Mouse (Mus musculus): ENCODE measurements at regions not wholly inside any gene's neighbourhood (a gene's known extent, or its start where the extent isn't known, plus 50 kb on each side); places are given as distances from the start of the nearest gene placed in this dataset.

- no peak for TF ChIP-seq TAL1 (IDR thresholded peaks at IDR 0.05; ENCODE audit: low read length)
- no peak for TF ChIP-seq GATA1 (IDR thresholded peaks at IDR 0.05; ENCODE audit: low read depth, low read length)
- no peak for TF ChIP-seq SMC3 (IDR thresholded peaks at IDR 0.05; ENCODE audit: low read depth, low read length)
Observed at GRCm38 (mm10) chr9:52254475-52254874, 86.1 kb upstream of the Zc3h12c start (continued).

- peaks cover 8 to 9% of the 10 kb centered on the region in 2 experiments for H3K27me3 ChIP-seq (ENCODE audit: control insufficient read depth in 1 of 2, insufficient read depth in 2 of 2, low read length in 2 of 2)
- no peaks in the 10 kb centered on the region for H3K4me1 ChIP-seq (ENCODE audit: control insufficient read depth in 1 of 2, insufficient read depth in 2 of 2, low read length in 2 of 2)
- H3K79me2 ChIP-seq (ENCODE audit: control insufficient read depth, insufficient read depth, low read length, poor library complexity): no peaks in the 10 kb centered on the region
- DNase-seq (ENCODE audit: low read depth, low spot score): no peak
- TF ChIP-seq RCOR1 (IDR thresholded peaks at IDR 0.05; ENCODE audit: low read depth, low read length): no peak
- no peak for TF ChIP-seq UBTF (IDR thresholded peaks at IDR 0.05; ENCODE audit: borderline replicate concordance, insufficient read depth, low read depth, low read length)
- TF ChIP-seq MAX (IDR thresholded peaks at IDR 0.05; ENCODE audit: low read length): no peak
- TF ChIP-seq ZMIZ1 (IDR thresholded peaks at IDR 0.05; ENCODE audit: low read depth, low read length): no peak
- TF ChIP-seq EP300 (IDR thresholded peaks at IDR 0.05; ENCODE audit: low read depth in 1 of 2, low read length in 2 of 2): no peak
- TF ChIP-seq BHLHE40 (IDR thresholded peaks at IDR 0.05; ENCODE audit: borderline replicate concordance, low read depth, low read length): no peak
- no peak for TF ChIP-seq ETS1 (IDR thresholded peaks at IDR 0.05; ENCODE audit: low read depth, low read length)
- H3K9ac ChIP-seq (ENCODE audit: control insufficient read depth, low read depth, low read length, poor library complexity, severe bottlenecking): no peak overlapping the region
- no peaks in the 10 kb centered on the region for H3K9me3 ChIP-seq (replicated peaks; ENCODE audit: insufficient read depth, low read length)
- no peak overlapping the region for H3K27ac ChIP-seq (ENCODE audit: control insufficient read depth, low read depth, low read length)
- H3K36me3 ChIP-seq (ENCODE audit: control insufficient read depth in 1 of 2, insufficient read depth in 2 of 2, low read length in 2 of 2): no peaks in the 10 kb centered on the region
- H3K4me3 ChIP-seq (ENCODE audit: control insufficient read depth in 1 of 2, insufficient read depth in 1 of 2, low read depth in 2 of 2, low read length in 2 of 2): no peak overlapping the region
Observed at GRCm38 (mm10) chr9:52251455-52251854, 83.1 kb upstream of the Zc3h12c start.

DNA sequence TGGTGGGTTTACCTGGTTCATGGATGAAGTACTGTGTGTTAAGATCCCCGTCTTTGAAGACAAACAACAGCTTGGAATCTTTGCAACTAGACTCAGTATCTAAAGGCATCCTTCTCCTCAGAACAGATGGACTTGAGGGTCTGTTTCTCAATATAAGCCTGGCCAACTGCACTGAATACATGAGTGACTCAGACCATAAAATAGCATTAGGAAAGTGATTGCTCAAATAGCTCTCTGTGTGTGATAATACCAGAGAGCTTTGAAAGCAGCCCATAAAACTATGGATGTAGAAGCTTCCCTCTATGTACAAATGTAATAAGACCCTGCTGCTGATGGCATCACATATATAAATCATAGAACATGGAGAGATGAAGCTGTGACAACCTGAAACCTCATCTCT is 78.3 kb upstream of the Zc3h12c start:
- Histone ChIP-seq H3K4me3 (ENCODE audit: control insufficient read depth in 1 of 2, insufficient read depth in 1 of 2, low read depth in 2 of 2, low read length in 2 of 2) (no peak overlapping the region), H3K9me3 (replicated peaks; ENCODE audit: insufficient read depth, low read length) (no peaks in the 10 kb centered on the region), H3K27me3 (ENCODE audit: control insufficient read depth in 1 of 2, insufficient read depth in 2 of 2, low read length in 2 of 2) (peaks cover 7 to 8% of the 10 kb centered on the region in 2 experiments), H3K27ac (ENCODE audit: control insufficient read depth, low read depth, low read length) (no peak overlapping the region), H3K79me2 (ENCODE audit: control insufficient read depth, insufficient read depth, low read length, poor library complexity) (no peaks in the 10 kb centered on the region), H3K9ac (ENCODE audit: control insufficient read depth, low read depth, low read length, poor library complexity, severe bottlenecking) (no peak overlapping the region), H3K4me1 (ENCODE audit: control insufficient read depth in 1 of 2, insufficient read depth in 2 of 2, low read length in 2 of 2) (peaks cover 0 to 13% of the 10 kb centered on the region in 2 experiments; a peak in 2 of 4 replicates), H3K36me3 (ENCODE audit: control insufficient read depth in 1 of 2, insufficient read depth in 2 of 2, low read length in 2 of 2) (peaks cover 0 to 5% of the 10 kb centered on the region in 2 experiments; a peak in 2 of 4 replicates)
- TF ChIP-seq BHLHE40 (IDR thresholded peaks at IDR 0.05; ENCODE audit: borderline replicate concordance, low read depth, low read length) (no peak), UBTF (IDR thresholded peaks at IDR 0.05; ENCODE audit: borderline replicate concordance, insufficient read depth, low read depth, low read length) (no peak), E2F4 (IDR thresholded peaks at IDR 0.05; ENCODE audit: borderline replicate concordance, low read depth, low read length) (no peak), JUND (IDR thresholded peaks at IDR 0.05; ENCODE audit: low read depth, low read length) (no peak), RCOR1 (IDR thresholded peaks at IDR 0.05; ENCODE audit: low read depth, low read length) (no peak), MAZ (IDR thresholded peaks at IDR 0.05; ENCODE audit: low read depth, low read length) (no peak), ETS1 (IDR thresholded peaks at IDR 0.05; ENCODE audit: low read depth, low read length) (no peak), USF2 (IDR thresholded peaks at IDR 0.05; ENCODE audit: borderline replicate concordance in 1 of 2, insufficient read depth in 1 of 2, low read depth in 1 of 2, low read length in 2 of 2) (no peak), TCF12 (IDR thresholded peaks at IDR 0.05; ENCODE audit: low read depth, low read length) (no peak), ZMIZ1 (IDR thresholded peaks at IDR 0.05; ENCODE audit: low read depth, low read length) (no peak), TBP (IDR thresholded peaks at IDR 0.05; ENCODE audit: low read depth, low read length) (no peak), MEF2A (IDR thresholded peaks at IDR 0.05; ENCODE audit: extremely low read depth, insufficient replicate concordance, low read depth, low read length, poor library complexity, severe bottlenecking) (no peak), EP300 (IDR thresholded peaks at IDR 0.05; ENCODE audit: low read depth in 1 of 2, low read length in 2 of 2) (no peak), POLR2AphosphoS5 (IDR thresholded peaks at IDR 0.05; ENCODE audit: borderline replicate concordance, low read depth, low read length) (no peak), MXI1 (IDR thresholded peaks at IDR 0.05; ENCODE audit: low read depth, low read length) (no peak), ZNF384 (IDR thresholded peaks at IDR 0.05; ENCODE audit: low read depth, low read length) (no peak), MAFK (IDR thresholded peaks at IDR 0.05; ENCODE audit: borderline replicate concordance, low read depth, low read length) (no peak), MAX (IDR thresholded peaks at IDR 0.05; ENCODE audit: low read length) (no peak), KAT2A (conservative IDR thresholded peaks at IDR 0.05; ENCODE audit: low read depth, low read length) (no peak), GATA1 (IDR thresholded peaks at IDR 0.05; ENCODE audit: low read depth, low read length) (no peak)
- DNase-seq (ENCODE audit: low read depth, low spot score): no peak
